Mouse (Mus musculus): ENCODE results near the gene C1qtnf5. TPM values are rescaled to one million over a fixed set of nuclear protein-coding genes. Genes with fewer than 3 reads are reported as not detected.

Gene C1qtnf5
- 5.4 and 5.6 TPM in 2 replicates for polyA plus RNA-seq (2015; fragmentation: Nextera tagmentation; extraction: Ambion mirVana)

GRCm38 (mm10) chr9:44107110-44107509, at the start of gene C1qtnf5:
C1qtnf5 (plus strand) TSS chr9:44107245.
- Histone ChIP-seq H3K27me3 (ENCODE audit: control insufficient read depth, insufficient read depth, low read depth, low read length) (no peaks in the 10 kb centered on the region), H3K4me1 (replicated peaks; ENCODE audit: control insufficient read depth, insufficient read depth, low read length) (peaks cover 38% of the 10 kb centered on the region), H3K27ac (ENCODE audit: low read length) (peak within 1 kb of the TSS; percentile 79), H3K9me3 (ENCODE audit: control insufficient read depth, low read length) (no peaks in the 10 kb centered on the region), H3K4me3 (ENCODE audit: low read length) (peak within 1 kb of the TSS; percentile 3; the same call in 1 of the 2 replicates), H3K36me3 (ENCODE audit: control insufficient read depth, insufficient read depth, low read length) (peaks cover 7% of the 10 kb centered on the region), H3K4me2 (ENCODE audit: low read depth, low read length) (peak within 1 kb of the TSS; percentile 39), H3K9ac (ENCODE audit: low read length) (peak within 1 kb of the TSS; percentile 19)
- 22% methylated on average over 8 of the region's 8 CpGs for WGBS
- ATAC-seq (ENCODE audit: low read depth), result peak; percentile 88

- no peaks in the 10 kb centered on the region for H3K4me1 ChIP-seq (replicated peaks; ENCODE audit: control insufficient read depth, insufficient read depth, low read length)
- no peak for ATAC-seq (ENCODE audit: low read depth)
- no peaks in the 10 kb centered on the region for H3K36me3 ChIP-seq (ENCODE audit: control insufficient read depth, insufficient read depth, low read length)
- 72% methylated on average over 6 of the region's 6 CpGs for WGBS
- no peak overlapping the region for H3K4me3 ChIP-seq (ENCODE audit: low read length)
- no peaks in the 10 kb centered on the region for H3K27me3 ChIP-seq (ENCODE audit: control insufficient read depth, insufficient read depth, low read depth, low read length)
- H3K27ac ChIP-seq (ENCODE audit: low read length), result no peak overlapping the region
- no peak overlapping the region for H3K4me2 ChIP-seq (ENCODE audit: low read depth, low read length)
- H3K9ac ChIP-seq (ENCODE audit: low read length), result no peak overlapping the region
- no peaks in the 10 kb centered on the region for H3K9me3 ChIP-seq (ENCODE audit: control insufficient read depth, low read length)
Observed at GRCm38 (mm10) chr9:44058606-44059005, 48.4 kb upstream of the C1qtnf5 start.

- Histone ChIP-seq H3K4me1 (replicated peaks; ENCODE audit: control insufficient read depth, insufficient read depth, low read length) (0 out of 2 replicates have a peak, but pooled peaks cover 4% of the 10 kb centered on the region), H3K27me3 (ENCODE audit: control insufficient read depth, insufficient read depth, low read depth, low read length) (peaks cover 3% of the 10 kb centered on the region; the same call in 1 of the 2 replicates), H3K36me3 (ENCODE audit: control insufficient read depth, insufficient read depth, low read length) (no peaks in the 10 kb centered on the region), H3K9me3 (ENCODE audit: control insufficient read depth, low read length) (no peaks in the 10 kb centered on the region), H3K9ac (ENCODE audit: low read length) (no peak overlapping the region), H3K4me3 (ENCODE audit: low read length) (no peak overlapping the region), H3K27ac (ENCODE audit: low read length) (no peak overlapping the region), H3K4me2 (ENCODE audit: low read depth, low read length) (no peak overlapping the region)
- WGBS, result 13% methylated on average over 1 of the region's 1 CpGs
- ATAC-seq (ENCODE audit: low read depth), result no peak
Observed at GRCm38 (mm10) chr9:44065177-44065576, 41.9 kb upstream of the C1qtnf5 start.

GRCm38 (mm10) chr9:44066785-44067225, 40.2 kb upstream of the C1qtnf5 start, which contains the start of gene Usp2:
Usp2 (plus strand) TSS chr9:44067021.
- Histone ChIP-seq H3K36me3 (ENCODE audit: control insufficient read depth, insufficient read depth, low read length) (no peaks in the 10 kb centered on the region), H3K4me1 (replicated peaks; ENCODE audit: control insufficient read depth, insufficient read depth, low read length) (peaks cover 6% of the 10 kb centered on the region), H3K27ac (ENCODE audit: low read length) (no peak within 1 kb of the TSS), H3K27me3 (ENCODE audit: control insufficient read depth, insufficient read depth, low read depth, low read length) (peaks cover 6% of the 10 kb centered on the region), H3K9me3 (ENCODE audit: control insufficient read depth, low read length) (no peaks in the 10 kb centered on the region), H3K9ac (ENCODE audit: low read length) (peak within 1 kb of the TSS; percentile 70), H3K4me3 (ENCODE audit: low read length) (peak within 1 kb of the TSS; percentile 57), H3K4me2 (ENCODE audit: low read depth, low read length) (peak within 1 kb of the TSS; percentile 93)
- peak; percentile 99 for ATAC-seq (ENCODE audit: low read depth)
- 0% methylated on average over 34 of the region's 38 CpGs for WGBS

- Histone ChIP-seq H3K4me2 (ENCODE audit: low read depth, low read length) (peak overlapping the region; percentile 93), H3K4me3 (ENCODE audit: low read length) (peak overlapping the region; percentile 57), H3K4me1 (replicated peaks; ENCODE audit: control insufficient read depth, insufficient read depth, low read length) (peaks cover 9% of the 10 kb centered on the region), H3K36me3 (ENCODE audit: control insufficient read depth, insufficient read depth, low read length) (no peaks in the 10 kb centered on the region), H3K9me3 (ENCODE audit: control insufficient read depth, low read length) (no peaks in the 10 kb centered on the region), H3K27ac (ENCODE audit: low read length) (no peak overlapping the region), H3K9ac (ENCODE audit: low read length) (peak overlapping the region; percentile 70), H3K27me3 (ENCODE audit: control insufficient read depth, insufficient read depth, low read depth, low read length) (peaks cover 6% of the 10 kb centered on the region)
- WGBS, result 5% methylated on average over 15 of the region's 15 CpGs
- ATAC-seq (ENCODE audit: low read depth), result peak; percentile 42
Observed at GRCm38 (mm10) chr9:44067241-44067959, 39.6 kb upstream of the C1qtnf5 start.

GRCm38 (mm10) chr9:44067960-44068330, 39.1 kb upstream of the C1qtnf5 start:
- Histone ChIP-seq H3K4me2 (ENCODE audit: low read depth, low read length) (no peak overlapping the region), H3K4me3 (ENCODE audit: low read length) (no peak overlapping the region)
- ATAC-seq (ENCODE audit: low read depth), result no peak

GRCm38 (mm10) chr9:44069252-44069651, 37.8 kb upstream of the C1qtnf5 start:
- 15% methylated on average over 7 of the region's 7 CpGs for WGBS
- no peak overlapping the region for H3K4me2 ChIP-seq (ENCODE audit: low read depth, low read length)
- no peak overlapping the region for H3K4me3 ChIP-seq (ENCODE audit: low read length)
- H3K4me1 ChIP-seq (replicated peaks; ENCODE audit: control insufficient read depth, insufficient read depth, low read length), result peaks cover 9% of the 10 kb centered on the region
- H3K27me3 ChIP-seq (ENCODE audit: control insufficient read depth, insufficient read depth, low read depth, low read length), result peaks cover 6% of the 10 kb centered on the region
- ATAC-seq (ENCODE audit: low read depth), result no peak
- no peaks in the 10 kb centered on the region for H3K36me3 ChIP-seq (ENCODE audit: control insufficient read depth, insufficient read depth, low read length)
- H3K9ac ChIP-seq (ENCODE audit: low read length), result no peak overlapping the region
- H3K27ac ChIP-seq (ENCODE audit: low read length), result no peak overlapping the region
- H3K9me3 ChIP-seq (ENCODE audit: control insufficient read depth, low read length), result no peaks in the 10 kb centered on the region

More at GRCm38 (mm10) chr9:44067960-44068330, 39.1 kb upstream of the C1qtnf5 start:
- Histone ChIP-seq H3K27ac (ENCODE audit: low read length) (no peak overlapping the region), H3K4me1 (replicated peaks; ENCODE audit: control insufficient read depth, insufficient read depth, low read length) (peaks cover 9% of the 10 kb centered on the region), H3K36me3 (ENCODE audit: control insufficient read depth, insufficient read depth, low read length) (no peaks in the 10 kb centered on the region), H3K27me3 (ENCODE audit: control insufficient read depth, insufficient read depth, low read depth, low read length) (peaks cover 6% of the 10 kb centered on the region), H3K9ac (ENCODE audit: low read length) (no peak overlapping the region), H3K9me3 (ENCODE audit: control insufficient read depth, low read length) (no peaks in the 10 kb centered on the region)
- WGBS, result 75% methylated on average over 6 of the region's 6 CpGs

- WGBS, result 51% methylated on average over 14 of the region's 14 CpGs
- Histone ChIP-seq H3K4me2 (ENCODE audit: low read depth, low read length) (no peak overlapping the region), H3K4me1 (replicated peaks; ENCODE audit: control insufficient read depth, insufficient read depth, low read length) (peaks cover 9% of the 10 kb centered on the region), H3K4me3 (ENCODE audit: low read length) (no peak overlapping the region), H3K27me3 (ENCODE audit: control insufficient read depth, insufficient read depth, low read depth, low read length) (peaks cover 6% of the 10 kb centered on the region), H3K9ac (ENCODE audit: low read length) (no peak overlapping the region), H3K27ac (ENCODE audit: low read length) (no peak overlapping the region), H3K36me3 (ENCODE audit: control insufficient read depth, insufficient read depth, low read length) (no peaks in the 10 kb centered on the region), H3K9me3 (ENCODE audit: control insufficient read depth, low read length) (no peaks in the 10 kb centered on the region)
- no peak for ATAC-seq (ENCODE audit: low read depth)
Observed at GRCm38 (mm10) chr9:44070113-44070843, 36.8 kb upstream of the C1qtnf5 start.

GRCm38 (mm10) chr9:44070844-44071231, 36.2 kb upstream of the C1qtnf5 start:
- Histone ChIP-seq H3K36me3 (ENCODE audit: control insufficient read depth, insufficient read depth, low read length) (no peaks in the 10 kb centered on the region), H3K4me3 (ENCODE audit: low read length) (no peak overlapping the region), H3K9ac (ENCODE audit: low read length) (no peak overlapping the region), H3K4me1 (replicated peaks; ENCODE audit: control insufficient read depth, insufficient read depth, low read length) (peaks cover 9% of the 10 kb centered on the region), H3K9me3 (ENCODE audit: control insufficient read depth, low read length) (no peaks in the 10 kb centered on the region), H3K4me2 (ENCODE audit: low read depth, low read length) (no peak overlapping the region), H3K27me3 (ENCODE audit: control insufficient read depth, insufficient read depth, low read depth, low read length) (peaks cover 6% of the 10 kb centered on the region), H3K27ac (ENCODE audit: low read length) (no peak overlapping the region)
- no peak for ATAC-seq (ENCODE audit: low read depth)
- WGBS, result 31% methylated on average over 8 of the region's 8 CpGs

Data from lung, embryonic 16.5 days (tissue).